Mouse (Mus musculus): ENCODE measurements around the gene Olfr1412. TPM values are rescaled to one million over a fixed set of nuclear protein-coding genes. Genes with fewer than 3 reads are reported as not detected.

Gene Olfr1412
- polyA plus RNA-seq (2012; rRNA removed), result not detected in 2 replicates

GRCm38 (mm10) chr1:92585479-92585878, at the start of gene Olfr1412:
TSS of gene Olfr1412 (plus strand) at chr1:92585779.

GRCm38 (mm10) chr1:92571022-92571421, 14.6 kb upstream of the Olfr1412 start, which contains the start of gene Olfr1413:
TSS of gene Olfr1413 (plus strand) at chr1:92571322.

DNA sequence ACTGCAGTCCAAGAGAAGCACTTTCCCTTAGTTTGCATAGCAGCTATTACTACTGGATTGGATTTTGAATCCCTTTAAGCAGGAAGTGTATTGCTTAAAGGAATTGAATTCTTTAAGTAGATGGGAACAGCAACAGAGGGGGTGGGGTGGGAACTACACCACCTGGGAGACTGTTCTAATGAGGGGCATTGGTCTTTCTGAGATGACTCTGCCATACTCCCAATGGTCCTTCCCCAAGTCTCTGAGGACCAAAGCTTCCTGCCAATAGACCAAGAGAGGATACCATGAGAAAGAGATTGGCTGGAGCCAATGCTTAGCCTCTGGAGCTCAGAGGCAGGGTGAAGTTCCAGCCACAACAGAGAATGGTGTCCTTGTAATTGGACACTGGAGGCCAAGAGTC, 8.5 kb downstream of the Olfr1412 start, which contains the start of gene Olfr1411:
Gene Olfr1411, plus strand, starts transcription at position 301 of the 400 bp plus-strand sequence.

GRCm38 (mm10) chr1:92605482-92605881, 19.9 kb downstream of the Olfr1412 start, which contains the start of gene Olfr1410:
TSS of gene Olfr1410 (plus strand) at chr1:92605782.

DNA sequence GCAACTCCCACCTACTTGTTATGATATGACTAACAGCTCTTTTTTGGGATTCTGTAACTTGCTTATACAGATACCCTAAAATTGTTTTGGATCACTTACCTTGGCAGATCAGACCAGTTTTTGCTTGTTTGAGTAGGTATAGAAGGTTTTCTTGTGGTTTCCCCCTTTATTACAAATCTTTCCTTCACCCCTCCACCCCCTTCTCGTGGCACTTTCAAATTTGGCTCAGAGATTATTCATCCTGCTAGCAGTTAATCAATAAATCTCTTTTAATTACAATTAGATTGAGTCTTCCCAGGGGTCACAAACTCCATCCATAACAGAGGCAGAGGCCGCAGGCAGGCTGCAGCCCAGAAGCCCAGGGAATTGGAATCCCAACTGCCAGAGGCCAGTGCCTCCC, 31.9 kb downstream of the Olfr1412 start, which contains the start of gene Olfr12:
Gene Olfr12, plus strand, starts transcription at position 301 of the 400 bp plus-strand sequence.

Other genes with a start within 250 kb of the Olfr1412 start
- gene Ndufa10, start 111.9 kb upstream of the Olfr1412 start, polyA plus RNA-seq (2012; rRNA removed), result 89.2 and 100.0 TPM in 2 replicates
- gene Olfr1416, start 100.7 kb upstream of the Olfr1412 start, polyA plus RNA-seq (2012; rRNA removed), result not detected in 2 replicates
- gene Olfr1415, start 89.7 kb upstream of the Olfr1412 start, polyA plus RNA-seq (2012; rRNA removed), result not detected in 2 replicates
- not detected in 2 replicates for gene Olfr1414, start 67.1 kb upstream of the Olfr1412 start, polyA plus RNA-seq (2012; rRNA removed)
- gene Olfr1413, start 14.5 kb upstream of the Olfr1412 start, polyA plus RNA-seq (2012; rRNA removed), result not detected in 2 replicates
- gene Olfr1411, start 8.6 kb downstream of the Olfr1412 start, polyA plus RNA-seq (2012; rRNA removed), result not detected in 2 replicates
- not detected in 2 replicates for gene Olfr1410, start 20.0 kb downstream of the Olfr1412 start, polyA plus RNA-seq (2012; rRNA removed)
- gene Olfr12, start 32.0 kb downstream of the Olfr1412 start, polyA plus RNA-seq (2012; rRNA removed), result not detected in 2 replicates
- 60.3 and 85.8 TPM in 2 replicates for gene Cops9, start 56.2 kb downstream of the Olfr1412 start, polyA plus RNA-seq (2012; rRNA removed)
- gene Otos, start 63.1 kb downstream of the Olfr1412 start, polyA plus RNA-seq (2012; rRNA removed), result 0.30 TPM in 1 of 2 replicates, not detected in the other
- gene Gpc1, start 245.9 kb downstream of the Olfr1412 start, polyA plus RNA-seq (2012; rRNA removed), result 23.0 and 29.9 TPM in 2 replicates

Measured in colon, adult 2 months (tissue).